Mouse (Mus musculus) heart, embryonic 15.5 days (tissue): ENCODE data around the gene Uqcrh. TPM values are rescaled to one million over a fixed set of nuclear protein-coding genes. Genes with fewer than 3 reads are reported as not detected.

Source experiments
- polyA plus RNA-seq: library from polyadenylated mRNA; unstranded; fragments of >200 nt; fragmentation: Nextera tagmentation; extraction: Ambion mirVana; gene quantifications from 2 replicates; pipeline ENCODE4 v1.2.1, GENCODE M21; 2015

Uqcrh gene
- polyA plus RNA-seq, 1 experiment from 2014 or later = 1,210 TPM

Other genes starting within 250 kb of the Uqcrh start
- 8.1 and 11.0 TPM in 2 replicates for gene Mob3c, start 247.0 kb downstream of the Uqcrh start, polyA plus RNA-seq
- gene Mknk1, start 235.9 kb downstream of the Uqcrh start, polyA plus RNA-seq = 17.3 and 26.9 TPM in 2 replicates
- not detected in 2 replicates for gene Kncn, start 190.7 kb downstream of the Uqcrh start, polyA plus RNA-seq
- gene 6430628N08Rik, start 184.4 kb downstream of the Uqcrh start, polyA plus RNA-seq = not detected in 2 replicates
- 0.03 and 0.04 TPM in 2 replicates for gene Dmbx1, start 135.1 kb downstream of the Uqcrh start, polyA plus RNA-seq
- gene Faah, start 57.1 kb downstream of the Uqcrh start, polyA plus RNA-seq = 1.1 and 2.1 TPM in 2 replicates
- 26.3 and 27.2 TPM in 2 replicates for gene Nsun4, start 21.2 kb downstream of the Uqcrh start, polyA plus RNA-seq
- gene Lrrc41, start 198 bp upstream of the Uqcrh start, polyA plus RNA-seq = 44.1 and 56.7 TPM in 2 replicates
- gene Rad54l, start 48.6 kb upstream of the Uqcrh start, polyA plus RNA-seq = 15.5 and 17.9 TPM in 2 replicates
- 54.6 and 62.0 TPM in 2 replicates for gene Pomgnt1, start 48.8 kb upstream of the Uqcrh start, polyA plus RNA-seq
- gene Lurap1, start 76.3 kb upstream of the Uqcrh start, polyA plus RNA-seq = 2.0 and 2.2 TPM in 2 replicates
- gene Tspan1, start 92.5 kb upstream of the Uqcrh start, polyA plus RNA-seq = 0.94 and 2.3 TPM in 2 replicates
- gene 1700042G07Rik, start 98.3 kb upstream of the Uqcrh start, polyA plus RNA-seq = not detected in 2 replicates
- gene Gm49337, start 98.3 kb upstream of the Uqcrh start, polyA plus RNA-seq = not detected in 2 replicates
- gene Pik3r3, start 146.5 kb upstream of the Uqcrh start, polyA plus RNA-seq = 9.9 and 10.8 TPM in 2 replicates